Mouse (Mus musculus): ENCODE data around the gene Hirip3.

Gene Hirip3

DNA sequence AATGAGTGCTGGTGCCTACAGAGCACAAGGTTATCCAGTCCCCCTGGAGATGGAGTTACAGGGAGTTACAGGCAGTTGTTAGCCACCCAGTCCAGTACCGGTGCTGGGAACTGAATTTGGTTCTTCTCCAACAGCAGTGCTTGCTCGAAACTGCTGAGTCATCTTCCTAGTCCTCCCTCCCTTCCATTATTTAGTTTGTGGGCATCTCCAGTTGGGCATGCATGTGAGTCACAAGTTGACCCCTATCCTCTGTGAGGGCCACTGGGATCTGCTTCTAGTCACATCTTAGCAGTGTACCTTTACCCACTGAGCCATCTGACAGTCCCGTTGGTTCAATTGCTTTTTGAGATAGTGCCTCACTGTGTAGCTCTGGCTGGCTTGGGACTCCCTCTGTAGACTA, 43.8 kb downstream of the Hirip3 start:
- DNase-seq (ENCODE audit: low spot score in 2 of 2), result no peak

- no peak for DNase-seq (ENCODE audit: low spot score in 2 of 2)
These were observed 53.1 kb downstream of the Hirip3 start for GRCm38 (mm10) chr7:126914844-126915243.

All from spleen, postnatal 14 days (tissue).